Mouse (Mus musculus): ENCODE measurements around the gene 4930442H23Rik. TPM values are rescaled to one million over a fixed set of nuclear protein-coding genes. Genes with fewer than 3 reads are reported as not detected.

Gene 4930442H23Rik
- total and polyA plus RNA-seq, 3 experiments: not detected

DNA sequence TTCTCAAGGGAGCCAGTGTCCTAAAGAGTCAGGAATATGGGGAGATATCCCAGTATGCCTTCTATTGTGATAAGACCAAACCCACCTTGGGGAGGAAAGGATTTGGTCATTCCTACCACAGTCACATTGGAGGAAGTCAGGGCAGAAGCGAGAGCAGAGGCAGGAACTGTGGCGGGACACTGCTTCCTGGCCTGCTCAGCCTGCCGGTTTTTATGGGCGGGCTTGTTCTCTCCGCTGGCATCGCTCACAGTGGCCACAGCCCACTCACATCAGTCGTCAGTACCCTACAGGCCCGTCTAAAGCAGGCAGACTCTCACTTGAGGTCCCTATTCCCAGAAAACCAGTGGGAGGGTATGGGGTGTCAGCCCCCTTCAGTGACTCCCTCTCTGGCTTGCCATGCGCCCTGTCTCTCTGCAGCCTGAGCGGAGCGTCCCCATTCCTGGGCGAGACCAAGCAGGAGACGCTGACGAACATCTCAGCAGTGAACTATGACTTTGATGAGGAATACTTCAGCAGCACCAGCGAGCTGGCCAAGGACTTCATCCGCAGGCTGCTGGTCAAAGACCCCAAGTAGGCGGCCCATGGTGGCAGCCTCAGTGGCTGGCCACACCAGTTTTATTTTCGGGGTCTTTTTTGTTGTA is 7.8 kb upstream of the 4930442H23Rik start:
- WGBS: 59% methylated on average over 18 of the region's 18 CpGs
- Histone ChIP-seq H3K36me3 (ENCODE audit: control insufficient read depth, insufficient read depth, low read length) (no peaks in the 10 kb centered on the region), H3K4me3 (peak overlapping the region; percentile 74; the same call in 1 of the 2 replicates), H3K79me2 (replicated peaks; ENCODE audit: control insufficient read depth, insufficient read depth, low read length) (0 out of 2 replicates have a peak, but pooled peaks cover 2% of the 10 kb centered on the region), H3K27me3 (ENCODE audit: control insufficient read depth, insufficient read depth, low read length) (no peaks in the 10 kb centered on the region; the same call in 1 of the 2 replicates), H3K9ac (ENCODE audit: low read depth, low read length) (no peak overlapping the region; the same call in 1 of the 2 replicates), H3K4me1 (ENCODE audit: control insufficient read depth, insufficient read depth, low read length) (peaks cover 5% of the 10 kb centered on the region), H3K27ac (peak overlapping the region; percentile 97)
- DNase-seq: peak; percentile 40 to 49
- no peak for TF ChIP-seq EP300 (IDR thresholded peaks at IDR 0.05; ENCODE audit: insufficient read depth, low read depth, low read length)
- TF ChIP-seq CTCF (IDR thresholded peaks at IDR 0.05): no peak
- no peak for TF ChIP-seq POLR2A (IDR thresholded peaks at IDR 0.05; ENCODE audit: insufficient read depth, low read depth, low read length)
- intact Hi-C loops (cut with DNase I): no loop called here

DNA sequence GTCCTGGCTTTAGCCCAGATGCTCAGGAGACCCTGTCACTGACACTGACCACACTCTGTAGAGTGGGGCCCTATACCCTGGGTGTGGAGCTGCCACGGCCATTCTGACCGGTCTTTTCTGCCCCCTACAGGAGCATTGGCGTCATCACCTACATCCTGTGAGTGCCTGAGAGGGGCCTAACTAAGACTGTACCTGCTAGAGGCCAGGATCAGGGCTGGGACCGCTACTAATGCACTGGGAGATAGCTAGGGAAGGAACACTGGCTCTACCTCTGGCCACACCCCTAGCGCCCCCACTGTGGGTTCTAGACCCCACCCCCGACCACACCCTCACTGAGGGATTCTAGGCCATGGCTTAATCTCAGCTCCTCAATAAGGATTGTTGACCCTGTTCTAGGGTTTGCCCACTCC is 7.3 kb upstream of the 4930442H23Rik start:
- WGBS: 35% methylated on average over 6 of the region's 6 CpGs
- Histone ChIP-seq H3K9ac (ENCODE audit: low read depth, low read length) (no peak overlapping the region), H3K27me3 (ENCODE audit: control insufficient read depth, insufficient read depth, low read length) (no peaks in the 10 kb centered on the region; the same call in 1 of the 2 replicates), H3K79me2 (replicated peaks; ENCODE audit: control insufficient read depth, insufficient read depth, low read length) (0 out of 2 replicates have a peak, but pooled peaks cover 2% of the 10 kb centered on the region), H3K27ac (peak overlapping the region; percentile 97), H3K4me1 (ENCODE audit: control insufficient read depth, insufficient read depth, low read length) (peaks cover 5% of the 10 kb centered on the region), H3K36me3 (ENCODE audit: control insufficient read depth, insufficient read depth, low read length) (no peaks in the 10 kb centered on the region), H3K4me3 (no peak overlapping the region)
- no peak for DNase-seq
- intact Hi-C loops (cut with DNase I): no loop called here
- TF ChIP-seq POLR2A (IDR thresholded peaks at IDR 0.05; ENCODE audit: insufficient read depth, low read depth, low read length) (no peak), CTCF (IDR thresholded peaks at IDR 0.05) (peak; percentile 44)

- intact Hi-C loops (cut with DNase I): no loop called here
- Histone ChIP-seq H3K4me1 (ENCODE audit: control insufficient read depth, insufficient read depth, low read length) (peaks cover 5% of the 10 kb centered on the region), H3K9ac (ENCODE audit: low read depth, low read length) (no peak overlapping the region), H3K79me2 (replicated peaks; ENCODE audit: control insufficient read depth, insufficient read depth, low read length) (0 out of 2 replicates have a peak, but pooled peaks cover 2% of the 10 kb centered on the region), H3K36me3 (ENCODE audit: control insufficient read depth, insufficient read depth, low read length) (no peaks in the 10 kb centered on the region), H3K4me3 (no peak overlapping the region), H3K27ac (no peak overlapping the region; the same call in 1 of the 2 replicates), H3K27me3 (ENCODE audit: control insufficient read depth, insufficient read depth, low read length) (no peaks in the 10 kb centered on the region; the same call in 1 of the 2 replicates)
- TF ChIP-seq CTCF (IDR thresholded peaks at IDR 0.05): peak; percentile 58
- TF ChIP-seq EP300 (IDR thresholded peaks at IDR 0.05; ENCODE audit: insufficient read depth, low read depth, low read length): no peak
- peak in 1 of 2 experiments; percentile 32 for DNase-seq
- 67% methylated on average over 31 of the region's 31 CpGs for WGBS
Measured at GRCm38 (mm10) chr10:81190236-81190911, 6.7 kb upstream of the 4930442H23Rik start.

DNA sequence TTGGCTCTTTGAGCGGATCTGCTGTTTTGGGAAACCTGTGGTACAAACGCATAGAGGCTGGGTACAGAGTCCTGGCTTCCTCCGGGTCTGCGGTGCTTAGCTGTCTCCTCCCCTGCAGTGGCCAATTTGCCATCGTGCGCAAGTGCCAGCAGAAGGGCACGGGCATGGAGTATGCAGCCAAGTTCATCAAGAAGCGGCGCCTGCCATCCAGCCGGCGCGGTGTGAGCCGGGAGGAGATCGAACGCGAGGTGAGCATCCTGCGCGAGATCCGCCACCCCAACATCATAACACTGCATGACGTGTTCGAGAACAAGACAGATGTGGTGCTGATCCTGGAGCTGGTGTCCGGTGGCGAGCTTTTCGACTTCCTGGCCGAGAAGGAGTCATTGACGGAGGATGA is 6.2 kb upstream of the 4930442H23Rik start:
- intact Hi-C loops (cut with DNase I): no loop called here

DNA sequence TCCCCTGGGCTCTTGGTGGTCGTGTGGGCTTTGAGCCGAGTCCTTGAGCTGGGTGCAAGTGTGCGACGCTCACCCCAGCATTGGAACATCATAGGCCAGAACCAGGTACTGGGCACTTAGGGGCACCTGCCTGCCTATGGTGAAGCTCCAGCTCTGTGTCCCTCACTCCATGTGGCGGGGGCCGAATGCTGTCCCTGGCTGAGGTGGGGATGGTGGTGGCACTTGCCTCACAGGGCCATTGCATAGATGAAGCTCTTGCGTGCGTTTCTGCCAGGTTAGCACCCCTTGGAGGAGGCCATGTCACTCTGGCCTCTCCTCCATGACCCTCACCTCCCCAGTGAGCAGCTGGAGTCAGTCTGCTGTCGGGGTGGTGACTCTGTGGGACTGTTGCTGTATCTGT is 3.5 kb upstream of the 4930442H23Rik start:
- no peak overlapping the region for H3K9ac ChIP-seq (ENCODE audit: low read depth, low read length)
- WGBS: 92% methylated on average over 9 of the region's 9 CpGs

More for the DNA sequence above, 6.2 kb upstream of the 4930442H23Rik start:
- WGBS: 86% methylated on average over 26 of the region's 26 CpGs
- H3K27me3 ChIP-seq (ENCODE audit: control insufficient read depth, insufficient read depth, low read length): no peaks in the 10 kb centered on the region
- DNase-seq: no peak
- no peak overlapping the region for H3K4me3 ChIP-seq
- TF ChIP-seq EP300 (IDR thresholded peaks at IDR 0.05; ENCODE audit: insufficient read depth, low read depth, low read length) (no peak), POLR2A (IDR thresholded peaks at IDR 0.05; ENCODE audit: insufficient read depth, low read depth, low read length) (no peak), CTCF (IDR thresholded peaks at IDR 0.05) (no peak)
- no peaks in the 10 kb centered on the region for H3K36me3 ChIP-seq (ENCODE audit: control insufficient read depth, insufficient read depth, low read length)
- H3K27ac ChIP-seq: no peak overlapping the region
- H3K4me1 ChIP-seq (ENCODE audit: control insufficient read depth, insufficient read depth, low read length): peaks cover 7% of the 10 kb centered on the region
- no peak overlapping the region for H3K9ac ChIP-seq (ENCODE audit: low read depth, low read length)
- H3K79me2 ChIP-seq (replicated peaks; ENCODE audit: control insufficient read depth, insufficient read depth, low read length): 0 out of 2 replicates have a peak, but pooled peaks cover 2% of the 10 kb centered on the region

GRCm38 (mm10) chr10:81184765-81185164 is 1.1 kb upstream of the 4930442H23Rik start:
- Histone ChIP-seq H3K79me2 (replicated peaks; ENCODE audit: control insufficient read depth, insufficient read depth, low read length) (0 out of 2 replicates have a peak, but pooled peaks cover 2% of the 10 kb centered on the region), H3K27ac (peak overlapping the region; percentile 15; the same call in 1 of the 2 replicates), H3K27me3 (ENCODE audit: control insufficient read depth, insufficient read depth, low read length) (no peaks in the 10 kb centered on the region), H3K4me3 (no peak overlapping the region), H3K4me1 (ENCODE audit: control insufficient read depth, insufficient read depth, low read length) (peaks cover 7% of the 10 kb centered on the region), H3K9ac (ENCODE audit: low read depth, low read length) (no peak overlapping the region), H3K36me3 (ENCODE audit: control insufficient read depth, insufficient read depth, low read length) (no peaks in the 10 kb centered on the region)
- whole genome bisulfite sequencing: 15% methylated on average over 4 of the region's 4 CpGs
- intact Hi-C loops (cut with DNase I): no loop called here
- no peak for DNase-seq
- no peak for TF ChIP-seq POLR2A (IDR thresholded peaks at IDR 0.05; ENCODE audit: insufficient read depth, low read depth, low read length)
- no peak for TF ChIP-seq CTCF (IDR thresholded peaks at IDR 0.05)
- no peak for TF ChIP-seq EP300 (IDR thresholded peaks at IDR 0.05; ENCODE audit: insufficient read depth, low read depth, low read length)

More for the DNA sequence above, 3.5 kb upstream of the 4930442H23Rik start:
- H3K27me3 ChIP-seq (ENCODE audit: control insufficient read depth, insufficient read depth, low read length): no peaks in the 10 kb centered on the region
- H3K4me1 ChIP-seq (ENCODE audit: control insufficient read depth, insufficient read depth, low read length): peaks cover 7% of the 10 kb centered on the region
- H3K79me2 ChIP-seq (replicated peaks; ENCODE audit: control insufficient read depth, insufficient read depth, low read length): 0 out of 2 replicates have a peak, but pooled peaks cover 2% of the 10 kb centered on the region
- DNase-seq: no peak
- no peak overlapping the region for H3K4me3 ChIP-seq
- no peaks in the 10 kb centered on the region for H3K36me3 ChIP-seq (ENCODE audit: control insufficient read depth, insufficient read depth, low read length)
- intact Hi-C loops (cut with DNase I): no loop called here
- no peak for TF ChIP-seq EP300 (IDR thresholded peaks at IDR 0.05; ENCODE audit: insufficient read depth, low read depth, low read length)
- H3K27ac ChIP-seq: no peak overlapping the region
